Comparison of ENCODE assay signal across 7 mouse cellular contexts in the genomic region with DNA sequence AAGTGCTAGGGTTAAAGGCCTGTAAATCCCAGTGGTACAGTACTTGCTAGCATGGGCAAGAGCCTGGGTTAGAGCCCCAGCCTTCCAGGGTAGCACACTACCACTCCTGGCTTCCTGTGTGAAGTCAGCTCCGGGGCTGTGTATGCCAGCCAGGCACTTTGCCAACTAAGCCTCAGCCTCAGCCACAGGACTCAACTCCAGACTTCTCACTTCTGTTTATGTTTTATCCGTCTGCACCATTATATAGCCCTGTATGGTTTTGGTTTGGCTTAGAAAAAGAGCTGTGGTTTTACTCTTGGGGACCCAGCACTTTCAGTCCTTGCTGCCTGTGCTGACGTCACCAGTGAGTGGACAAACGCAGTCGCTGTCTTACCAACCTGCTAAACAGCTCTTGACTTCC.
DNase-seq lines count a peak whose midpoint lies in the region; ATAC-seq lines count a peak whose summit lies in the region.

No protein-coding gene starts in this region.

- no peak overlapping the region for H3K4me3 ChIP-seq in limb, embryonic 12.5 days (replicated peaks)
- H3K4me3 ChIP-seq in limb, embryonic 10.5 days, result no peak overlapping the region
- no peak overlapping the region for H3K4me3 ChIP-seq in heart, embryonic 12.5 days

- DNase-seq in limb, embryonic 10.5 days (ENCODE audit: low spot score), result no peak
- peak; percentile 42 for DNase-seq in cerebellum, adult 11-12 months
- no peak for DNase-seq in frontal cortex, postnatal 14 days (ENCODE audit: low spot score in 2 of 2)
- DNase-seq in right cerebral cortex, postnatal 36 days (ENCODE audit: low spot score in 2 of 2), result no peak

- H3K4me1 ChIP-seq in limb, embryonic 12.5 days (replicated peaks), result no peaks in the 10 kb centered on the region
- H3K4me1 ChIP-seq in limb, embryonic 10.5 days, result no peaks in the 10 kb centered on the region
- peaks cover 5% of the 10 kb centered on the region; the same call in 1 of the 2 replicates for H3K4me1 ChIP-seq in heart, embryonic 12.5 days (replicated peaks)

- no peak overlapping the region for H3K9ac ChIP-seq in limb, embryonic 12.5 days (replicated peaks)
- no peak overlapping the region for H3K9ac ChIP-seq in heart, embryonic 12.5 days

- H3K9me3 ChIP-seq in limb, embryonic 12.5 days, result no peaks in the 10 kb centered on the region
- no peaks in the 10 kb centered on the region for H3K9me3 ChIP-seq in limb, embryonic 10.5 days (replicated peaks)
- H3K9me3 ChIP-seq in heart, embryonic 12.5 days (replicated peaks), result no peaks in the 10 kb centered on the region

- 0 out of 2 replicates have a peak overlapping the region, but pooled peaks have one; percentile 23 for H3K27ac ChIP-seq in limb, embryonic 12.5 days
- H3K27ac ChIP-seq in limb, embryonic 10.5 days, result no peak overlapping the region
- H3K27ac ChIP-seq in heart, embryonic 12.5 days (ENCODE audit: poor library complexity, severe bottlenecking), result 0 out of 2 replicates have a peak overlapping the region, but pooled peaks have one; percentile 3

- no peak for ATAC-seq in limb, embryonic 12.5 days (ENCODE audit: insufficient number of reproducible peaks, insufficient read depth, low FRiP score, low TSS enrichment, low read depth)
- ATAC-seq in heart, embryonic 12.5 days (ENCODE audit: insufficient number of reproducible peaks, low FRiP score), result no peak
- peak; percentile 89 for ATAC-seq in megakaryocyte progenitor cell, adult 5-6 weeks (replicated peaks; ENCODE audit: poor library complexity)

- WGBS in limb, embryonic 12.5 days, result 90% methylated on average over 5 of the region's 5 CpGs
- 92% methylated on average over 5 of the region's 5 CpGs for WGBS in limb, embryonic 10.5 days
- WGBS in heart, embryonic 12.5 days, result 79% methylated on average over 5 of the region's 5 CpGs

- H3K36me3 ChIP-seq in limb, embryonic 12.5 days, result peaks cover 79% of the 10 kb centered on the region
- H3K36me3 ChIP-seq in limb, embryonic 10.5 days, result peaks cover 99% of the 10 kb centered on the region
- H3K36me3 ChIP-seq in heart, embryonic 12.5 days, result peaks cover 52% of the 10 kb centered on the region

- no peaks in the 10 kb centered on the region for H3K27me3 ChIP-seq in limb, embryonic 12.5 days
- H3K27me3 ChIP-seq in limb, embryonic 10.5 days (ENCODE audit: low read depth, poor library complexity, severe bottlenecking), result no peaks in the 10 kb centered on the region
- H3K27me3 ChIP-seq in heart, embryonic 12.5 days (replicated peaks), result no peaks in the 10 kb centered on the region

- no peak overlapping the region for H3K4me2 ChIP-seq in limb, embryonic 12.5 days
- no peak overlapping the region for H3K4me2 ChIP-seq in heart, embryonic 12.5 days
